ENCODE assay signal across 11 mouse cellular contexts in genomic region chrX:85319193-85319592, GRCm38 (mm10).
DNase-seq lines count a peak whose midpoint lies in the region; ATAC-seq and TF ChIP-seq lines count a peak whose summit lies in the region.
"Had no signal": no experiment of that assay in that cellular context is flagged by ENCODE, and none has a peak within 500 bp of the region (broad histone marks: within the 10 kb centered on the region; RNA-seq: fewer than 3 reads in every experiment).

No protein-coding gene starts in this region.

- no peaks in the 10 kb centered on the region for H3K36me3 ChIP-seq in forebrain, embryonic 14.5 days (ENCODE audit: control insufficient read depth, insufficient read depth, low read length)
- H3K36me3 ChIP-seq in forebrain, embryonic 12.5 days (replicated peaks) = no peaks in the 10 kb centered on the region
- no peaks in the 10 kb centered on the region for H3K36me3 ChIP-seq in CH12.LX (replicated peaks in 1 of 2; ENCODE audit: control insufficient read depth in 1 of 2, insufficient read depth in 1 of 2, low read length in 1 of 2)
- H3K36me3 ChIP-seq: embryonic facial prominence, embryonic 12.5 days; heart, embryonic 15.5 days had no signal

- no peak for TF ChIP-seq EP300 in CH12.LX (IDR thresholded peaks at IDR 0.05; ENCODE audit: low read length)

- peak; percentile 68 for TF ChIP-seq RAD21 in CH12.LX (IDR thresholded peaks at IDR 0.05; ENCODE audit: low read depth, low read length)

- H3K9ac ChIP-seq in forebrain, embryonic 14.5 days (ENCODE audit: low read length) = no peak overlapping the region
- H3K9ac ChIP-seq in forebrain, embryonic 12.5 days = no peak overlapping the region
- H3K9ac ChIP-seq in CH12.LX (ENCODE audit: insufficient read depth, low read depth) = no peak overlapping the region
- H3K9ac ChIP-seq: embryonic facial prominence, embryonic 12.5 days; heart, embryonic 15.5 days had no signal

- H3K27me3 ChIP-seq in forebrain, embryonic 14.5 days (replicated peaks; ENCODE audit: control insufficient read depth, insufficient read depth, low read length) = no peaks in the 10 kb centered on the region
- no peaks in the 10 kb centered on the region for H3K27me3 ChIP-seq in forebrain, embryonic 12.5 days
- H3K27me3 ChIP-seq in CH12.LX (replicated peaks) = no peaks in the 10 kb centered on the region
- H3K27me3 ChIP-seq: embryonic facial prominence, embryonic 12.5 days; heart, embryonic 15.5 days had no signal

- peak; percentile 63 for TF ChIP-seq CTCF in left cerebral cortex, adult 2 months (IDR thresholded peaks at IDR 0.05)
- TF ChIP-seq CTCF in CH12.LX (conservative IDR thresholded peaks at IDR 0.05 in 1 of 2, IDR thresholded peaks at IDR 0.05 in 1 of 2; ENCODE audit: low read depth in 2 of 2, low read length in 2 of 2) = peak in 1 of 2 experiments; percentile 67; a peak in 2 of 4 replicates

- H3K9me3 ChIP-seq in forebrain, embryonic 14.5 days (replicated peaks; ENCODE audit: control insufficient read depth, low read length) = no peaks in the 10 kb centered on the region
- no peaks in the 10 kb centered on the region for H3K9me3 ChIP-seq in forebrain, embryonic 12.5 days
- no peaks in the 10 kb centered on the region for H3K9me3 ChIP-seq in CH12.LX (replicated peaks; ENCODE audit: low read length)
- H3K9me3 ChIP-seq: embryonic facial prominence, embryonic 12.5 days; heart, embryonic 15.5 days had no signal

- dilution Hi-C loops in CH12.LX (cut with MboI; ENCODE audit: extremely low pct_ligation_motif_present, extremely low pct_unique_long_range_greater_than_20kb, low sequenced_read_pairs) = no loop called here

- TF ChIP-seq POLR2A in CH12.LX (IDR thresholded peaks at IDR 0.05; ENCODE audit: low read depth, low read length) = no peak

- in situ Hi-C loops in CH12.LX (cut with MboI; ENCODE audit: low pct_ligation_motif_present, low pct_unique_long_range_greater_than_20kb, low sequenced_read_pairs) = no loop called here

- no peak overlapping the region for H3K27ac ChIP-seq in forebrain, embryonic 14.5 days (ENCODE audit: low read depth, low read length)
- no peak overlapping the region for H3K27ac ChIP-seq in forebrain, embryonic 12.5 days
- H3K27ac ChIP-seq in left cerebral cortex, adult 2 months = no peak overlapping the region
- H3K27ac ChIP-seq in CH12.LX (ENCODE audit: insufficient read depth, low read depth) = no peak overlapping the region
- H3K27ac ChIP-seq: embryonic facial prominence, embryonic 12.5 days; heart, embryonic 15.5 days had no signal

- peak; percentile 63; the same call in 1 of the 2 replicates for ATAC-seq in forebrain, embryonic 14.5 days
- ATAC-seq in forebrain, embryonic 12.5 days (ENCODE audit: low FRiP score) = no peak
- ATAC-seq in megakaryocyte progenitor cell, adult 5-6 weeks (replicated peaks; ENCODE audit: poor library complexity) = no peak

- H3K79me2 ChIP-seq in CH12.LX (replicated peaks; ENCODE audit: control insufficient read depth, extremely low read depth, insufficient read depth, poor library complexity, severe bottlenecking) = no peaks in the 10 kb centered on the region

- 43% methylated on average over 1 of the region's 1 CpGs for WGBS in forebrain, embryonic 14.5 days
- 40% methylated on average over 1 of the region's 1 CpGs for WGBS in forebrain, embryonic 12.5 days

- DNase-seq in forebrain, embryonic 14.5 days (ENCODE audit: low spot score) = peak; percentile 70
- no peak for DNase-seq in left cerebral cortex, adult 2 months (ENCODE audit: extremely low spot score in 1 of 2, low spot score in 2 of 2)
- no peak for DNase-seq in left cerebral cortex, postnatal 36 days (ENCODE audit: low spot score in 2 of 2)
- peak; percentile 13 for DNase-seq in CH12.LX (ENCODE audit: extremely low read depth)
- DNase-seq in embryo, embryonic 10.5 days (ENCODE audit: low spot score) = peak; percentile 49
- no peak for DNase-seq in urinary bladder, postnatal 25 days (ENCODE audit: low spot score)

- no peak overlapping the region for H3K4me2 ChIP-seq in forebrain, embryonic 14.5 days (ENCODE audit: low read length)
- no peak overlapping the region for H3K4me2 ChIP-seq in forebrain, embryonic 12.5 days
- H3K4me2 ChIP-seq in CH12.LX (ENCODE audit: insufficient read depth, low read depth, poor library complexity, severe bottlenecking) = no peak overlapping the region
- H3K4me2 ChIP-seq: embryonic facial prominence, embryonic 12.5 days; heart, embryonic 15.5 days had no signal

- intact Hi-C loops in left cerebral cortex, adult 2 months (cut with DNase I) = loop anchor here (5.0 kb wide), 2 partner anchors 717 to 1317 kb away; no protein-coding TSS in a partner anchor
- intact Hi-C loops in left cerebral cortex, postnatal 36 days (cut with DNase I) = loop anchor here (5.0 kb wide), 1 partner anchor 267 kb away; no protein-coding TSS in a partner anchor

- H3K4me1 ChIP-seq in forebrain, embryonic 14.5 days (ENCODE audit: control insufficient read depth, insufficient read depth, low read length) = no peaks in the 10 kb centered on the region
- no peaks in the 10 kb centered on the region for H3K4me1 ChIP-seq in forebrain, embryonic 12.5 days
- H3K4me1 ChIP-seq in CH12.LX (ENCODE audit: control insufficient read depth in 1 of 2, insufficient read depth in 2 of 2) = peaks cover 0 to 6% of the 10 kb centered on the region in 2 experiments; a peak in 1 of 4 replicates
- H3K4me1 ChIP-seq: embryonic facial prominence, embryonic 12.5 days; heart, embryonic 15.5 days had no signal

- H3K4me3 ChIP-seq in forebrain, embryonic 14.5 days (ENCODE audit: low read depth, low read length) = no peak overlapping the region
- H3K4me3 ChIP-seq in forebrain, embryonic 12.5 days (replicated peaks) = no peak overlapping the region
- H3K4me3 ChIP-seq in left cerebral cortex, adult 2 months = no peak overlapping the region
- H3K4me3 ChIP-seq in CH12.LX (replicated peaks in 1 of 3; ENCODE audit: low read depth in 2 of 3, low read length in 2 of 3, poor library complexity in 1 of 3) = no peak overlapping the region
- H3K4me3 ChIP-seq: embryonic facial prominence, embryonic 12.5 days; heart, embryonic 15.5 days; myocyte had no signal

TF ChIP-seq in CH12.LX, 34 proteins besides CTCF, POLR2A, EP300 and RAD21:
- no peak for TF ChIP-seq TBP (conservative IDR thresholded peaks at IDR 0.05; ENCODE audit: low read depth, low read length)
- TF ChIP-seq ZMIZ1 (IDR thresholded peaks at IDR 0.05; ENCODE audit: low read depth, low read length) = no peak
- TF ChIP-seq IRF4 (IDR thresholded peaks at IDR 0.05; ENCODE audit: low read depth, low read length) = no peak
- TF ChIP-seq ZC3H11A (IDR thresholded peaks at IDR 0.05; ENCODE audit: low read depth, low read length) = 0 out of 2 replicates have a peak, but pooled peaks have one; percentile 3
- TF ChIP-seq E2F4 (IDR thresholded peaks at IDR 0.05; ENCODE audit: insufficient replicate concordance, low read depth, low read length) = no peak
- TF ChIP-seq PAX5 (IDR thresholded peaks at IDR 0.05; ENCODE audit: low read length) = no peak
- peak; percentile 58 for TF ChIP-seq SMC3 (IDR thresholded peaks at IDR 0.05; ENCODE audit: low read depth, low read length)
- TF ChIP-seq NRF1 (IDR thresholded peaks at IDR 0.05; ENCODE audit: low read depth, low read length) = no peak
- TF ChIP-seq MAFK (IDR thresholded peaks at IDR 0.05; ENCODE audit: insufficient replicate concordance, low read length) = peak; percentile 29; the same call in 1 of the 2 replicates
- no peak for TF ChIP-seq TCF12 (IDR thresholded peaks at IDR 0.05; ENCODE audit: low read depth, low read length)
- peak; percentile 54 for TF ChIP-seq ZNF384 (IDR thresholded peaks at IDR 0.05; ENCODE audit: low read depth, low read length)
TF ChIP-seq in CH12.LX: peak in this region for 4.

Comparison
In these comparisons a context has a peak if more than half of its experiments do, and no peak if none do; other contexts are left out.
1. DNase-seq: peak in forebrain, embryonic 14.5 days (single experiment), CH12.LX (single experiment) and embryo, embryonic 10.5 days (single experiment); none in left cerebral cortex, adult 2 months (0 of 2), left cerebral cortex, postnatal 36 days (0 of 2) and urinary bladder, postnatal 25 days (single experiment).